Mouse (Mus musculus): ENCODE data around the gene Fmn2.

The Fmn2 gene

DNA sequence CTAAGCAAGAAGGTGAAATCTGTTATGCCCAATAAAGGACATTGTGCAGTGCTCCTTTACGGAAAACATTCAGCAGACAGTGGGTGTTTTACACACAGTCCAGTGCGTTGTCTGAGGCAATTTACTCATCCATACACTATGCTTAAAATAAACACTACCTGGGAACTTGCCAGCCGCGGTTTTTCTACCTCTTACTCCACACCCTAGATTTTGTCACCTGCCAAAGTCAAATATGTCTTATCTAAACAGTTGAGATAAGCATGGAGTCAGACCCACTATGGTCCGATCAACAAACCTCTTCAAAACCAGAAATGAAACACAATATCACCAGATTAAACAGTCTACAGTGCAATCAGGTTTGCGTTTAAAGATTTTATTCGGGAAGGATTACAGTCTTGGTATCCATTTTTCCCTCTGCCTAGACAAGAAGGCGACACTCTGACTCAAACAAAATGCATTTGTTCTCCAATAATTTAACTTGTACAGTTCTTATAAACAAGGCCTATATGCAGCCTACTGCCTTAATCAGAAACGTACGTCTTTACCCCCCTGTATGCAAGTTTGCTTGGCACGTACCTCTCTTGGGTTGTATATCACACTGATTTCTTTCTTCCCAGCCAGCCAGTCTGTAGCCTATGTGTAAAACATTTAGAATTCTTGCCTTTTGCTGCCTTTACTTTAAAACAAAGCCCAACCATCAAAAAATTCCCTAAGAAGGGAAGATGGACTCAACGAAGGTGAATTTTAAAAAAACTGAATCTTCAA, 158.0 kb downstream of the Fmn2 start:
- DNase-seq (ENCODE audit: low read depth, low spot score), result no peak

DNA sequence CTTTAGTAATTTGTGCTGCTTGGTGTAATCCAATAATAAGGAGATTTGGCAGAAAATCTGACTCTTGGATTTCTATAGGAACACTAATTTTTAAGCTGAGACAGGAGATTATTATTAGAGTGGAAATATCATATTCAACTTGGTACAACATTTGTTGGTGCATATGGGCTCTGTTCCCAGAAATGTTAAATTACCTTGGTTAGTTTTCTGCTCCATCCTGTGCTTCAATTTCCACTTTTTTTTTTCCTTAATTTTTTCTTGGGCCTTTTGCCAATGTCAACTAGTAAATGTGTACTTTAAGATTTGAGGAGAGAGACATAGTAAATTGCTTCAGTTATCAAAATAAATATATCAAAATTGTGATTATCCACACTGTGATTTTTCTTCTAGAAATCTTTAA, 163.5 kb downstream of the Fmn2 start:
- no peak for DNase-seq (ENCODE audit: low read depth, low spot score)

DNA sequence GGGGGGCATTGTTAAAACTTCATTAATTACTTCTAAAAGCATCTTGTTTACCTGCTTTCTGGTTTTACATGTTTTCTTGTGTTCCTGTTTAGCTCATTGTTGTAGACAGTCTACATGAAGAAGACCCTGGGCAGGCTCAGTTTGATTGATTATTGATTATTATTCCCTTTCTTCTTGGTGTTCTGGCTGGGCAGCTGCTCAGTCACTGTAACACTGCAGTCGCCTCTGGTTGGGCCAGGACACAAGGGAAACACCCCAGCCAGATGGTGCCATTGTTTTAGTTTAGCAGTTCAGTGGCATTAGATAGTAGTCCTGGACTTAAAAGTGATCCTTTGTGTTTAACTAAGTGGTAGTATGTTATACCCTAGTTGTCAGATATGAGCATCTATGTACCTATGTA, 167.5 kb downstream of the Fmn2 start:
- no peak for DNase-seq (ENCODE audit: low read depth, low spot score)

DNA sequence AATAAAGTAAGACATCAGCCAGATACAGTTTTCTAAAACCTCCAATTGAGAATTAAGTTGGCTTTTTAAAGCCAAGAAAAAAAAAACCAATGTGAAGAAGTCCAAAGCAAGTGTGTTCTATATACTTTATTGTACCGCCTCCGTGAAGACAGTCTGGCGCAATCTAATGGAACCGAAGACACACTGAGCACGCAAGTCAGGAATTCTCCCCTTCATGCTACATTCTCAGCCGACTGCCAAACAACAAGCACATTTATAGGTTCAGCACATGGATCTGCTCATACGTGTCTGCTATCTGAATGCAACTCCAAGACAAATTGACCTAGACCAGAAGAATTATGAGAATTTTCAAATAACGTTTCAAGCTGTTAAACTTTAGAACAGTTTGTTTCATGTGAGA, 169.2 kb downstream of the Fmn2 start:
- no peak for DNase-seq (ENCODE audit: low read depth, low spot score)

DNA sequence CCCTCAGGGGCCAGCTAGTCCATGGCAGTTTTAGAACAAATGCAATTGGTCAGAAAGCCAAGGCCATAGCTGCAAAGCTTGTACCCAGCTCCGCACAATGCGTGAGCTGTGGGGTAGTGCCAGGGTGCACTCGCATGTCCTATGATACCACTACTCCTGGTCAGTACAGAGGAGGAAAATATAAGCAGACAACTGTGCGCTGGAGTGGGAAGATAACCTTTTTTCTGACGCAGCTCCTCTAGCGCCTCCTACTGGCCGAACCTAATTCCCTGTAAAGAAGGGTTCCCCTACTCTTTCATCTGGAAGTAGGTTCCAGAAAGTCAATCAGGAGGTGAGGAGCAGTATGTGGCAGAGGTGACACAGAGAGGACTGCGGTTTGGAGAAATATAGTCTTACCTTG, 173.0 kb downstream of the Fmn2 start:
- no peak for DNase-seq (ENCODE audit: low read depth, low spot score)

DNA sequence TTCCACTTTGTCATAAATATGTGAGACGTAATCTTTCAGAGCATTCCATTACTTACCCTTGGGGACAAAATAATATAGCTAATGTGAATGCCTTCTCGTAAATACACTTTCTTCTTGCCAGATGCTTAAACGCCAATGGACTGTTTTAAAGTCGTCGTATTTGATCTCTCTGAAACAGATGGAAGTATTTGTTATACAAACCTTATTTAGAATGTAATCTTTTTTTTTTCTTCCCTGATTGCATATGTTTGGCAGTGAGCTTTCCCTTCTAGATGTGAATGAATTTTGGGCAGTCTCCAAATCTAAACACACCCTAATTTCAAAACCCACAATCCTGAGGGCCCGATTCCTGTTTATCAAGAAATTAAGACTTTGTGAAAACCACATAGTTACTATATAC, 173.7 kb downstream of the Fmn2 start:
- DNase-seq (ENCODE audit: low read depth, low spot score), result no peak

DNA sequence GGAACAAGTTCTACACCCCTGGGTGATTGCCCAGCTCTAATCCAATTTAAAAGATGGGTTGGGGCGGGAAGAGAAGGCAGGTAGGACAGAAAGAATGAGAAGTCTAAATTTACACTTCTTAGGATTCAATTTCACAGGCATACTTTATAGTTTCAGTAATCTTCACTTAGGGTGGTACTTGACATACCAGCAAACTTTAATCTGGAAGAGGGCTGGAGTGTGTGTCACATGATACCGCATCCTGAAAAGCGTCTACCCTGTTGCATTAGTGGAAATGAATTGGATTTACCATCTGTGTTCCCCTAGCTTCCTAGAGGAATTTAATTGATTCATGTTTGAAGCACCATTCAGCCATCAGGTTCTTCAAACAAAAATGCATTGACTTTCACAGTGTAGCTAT, 174.6 kb downstream of the Fmn2 start:
- no peak for DNase-seq (ENCODE audit: low read depth, low spot score)

DNA sequence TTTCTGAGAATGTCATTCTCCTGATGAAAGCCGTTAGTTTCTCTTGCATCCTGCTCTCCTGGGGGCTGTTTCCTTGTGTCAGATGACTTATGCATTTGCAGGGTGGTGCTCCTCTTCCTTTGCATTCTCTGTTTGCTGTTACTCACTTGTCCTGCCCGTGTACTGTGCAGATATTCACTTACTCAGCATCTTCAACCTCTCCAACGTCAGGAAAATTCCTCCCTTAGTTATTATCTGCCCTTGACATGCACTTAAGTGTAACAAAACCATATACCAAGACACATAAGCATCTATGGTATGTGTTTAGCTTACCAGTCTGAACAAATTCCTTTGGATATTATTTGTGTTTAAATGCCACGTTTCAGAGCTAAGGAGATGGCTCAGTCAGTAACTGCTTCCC, 175.6 kb downstream of the Fmn2 start:
- DNase-seq (ENCODE audit: low read depth, low spot score), result no peak

DNA sequence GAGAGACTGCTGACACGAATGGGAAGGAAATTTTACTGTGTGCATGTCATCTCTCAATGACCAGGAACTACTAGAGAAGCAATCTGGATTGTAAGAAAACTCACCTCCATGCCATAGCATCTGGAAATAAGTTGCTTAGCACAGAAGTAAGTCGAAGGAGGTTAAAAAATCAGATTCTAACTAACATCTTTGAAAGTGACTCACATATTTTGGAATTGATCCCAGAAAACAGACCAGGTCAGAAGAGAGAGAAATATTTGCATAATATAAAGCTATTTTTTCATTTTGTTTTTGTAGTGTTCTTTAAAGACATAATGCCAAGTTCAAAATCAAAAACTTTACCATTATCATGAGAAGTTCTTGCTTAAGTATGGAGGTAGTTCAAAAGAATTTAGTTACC, 187.7 kb downstream of the Fmn2 start:
- no peak for DNase-seq (ENCODE audit: low read depth, low spot score)

DNA sequence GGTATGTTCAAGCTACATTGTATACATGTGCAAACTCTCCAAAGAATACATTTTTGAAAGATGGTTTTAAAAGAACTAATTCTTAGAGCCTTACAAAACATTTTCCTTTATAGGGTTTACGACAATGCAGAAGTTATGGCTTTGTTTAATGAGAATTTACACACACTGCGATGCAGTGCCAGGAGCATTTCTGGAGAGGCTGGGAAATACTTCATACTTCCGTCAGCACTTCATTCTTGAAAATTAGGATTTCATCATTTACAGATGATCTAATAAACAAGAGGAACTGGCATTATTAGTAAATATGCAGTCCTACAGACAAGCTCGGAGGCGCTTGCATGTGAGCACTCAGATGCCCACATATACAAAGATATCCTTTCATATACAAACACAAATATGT, 199.2 kb downstream of the Fmn2 start:
- no peak for DNase-seq (ENCODE audit: low read depth, low spot score)

DNA sequence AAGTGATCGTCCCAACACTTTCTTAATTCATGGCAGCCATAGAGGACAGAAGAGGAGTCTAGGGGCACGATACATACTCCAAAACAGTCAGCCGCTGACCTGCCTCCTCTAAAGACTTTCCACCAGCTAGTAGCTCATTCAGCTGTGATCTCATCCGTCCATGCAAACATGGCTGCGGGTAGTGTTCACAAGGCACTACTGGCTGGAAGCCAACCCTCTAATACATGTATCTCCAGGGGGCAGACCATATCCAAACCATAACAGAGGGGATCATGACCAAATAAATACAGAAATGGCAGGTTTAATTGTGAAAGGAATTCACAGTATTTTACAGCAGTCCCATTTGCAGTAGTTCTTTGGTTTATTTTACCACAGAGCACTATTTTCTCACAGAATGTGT, 200.2 kb downstream of the Fmn2 start:
- peak; percentile 52 for DNase-seq (ENCODE audit: low read depth, low spot score)

DNA sequence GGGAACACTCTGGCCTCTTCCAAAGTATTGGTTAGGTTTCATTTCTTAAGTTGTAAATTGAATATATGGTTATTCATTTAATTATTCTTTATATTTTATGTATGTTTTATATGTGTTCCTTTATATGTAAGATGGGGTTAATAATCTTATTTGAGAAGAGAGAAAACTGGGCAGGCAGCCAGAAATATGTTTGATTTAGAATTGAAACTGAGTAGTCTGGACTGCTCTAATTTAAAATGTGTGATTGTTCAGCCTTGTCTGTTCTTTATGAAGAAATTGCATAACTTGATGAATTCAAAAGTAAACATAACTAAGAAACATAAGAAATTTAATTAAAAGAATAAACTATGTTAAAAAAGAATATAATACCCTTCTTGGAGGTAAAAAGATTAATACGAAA, 202.3 kb downstream of the Fmn2 start:
- no peak for DNase-seq (ENCODE audit: low read depth, low spot score)

DNA sequence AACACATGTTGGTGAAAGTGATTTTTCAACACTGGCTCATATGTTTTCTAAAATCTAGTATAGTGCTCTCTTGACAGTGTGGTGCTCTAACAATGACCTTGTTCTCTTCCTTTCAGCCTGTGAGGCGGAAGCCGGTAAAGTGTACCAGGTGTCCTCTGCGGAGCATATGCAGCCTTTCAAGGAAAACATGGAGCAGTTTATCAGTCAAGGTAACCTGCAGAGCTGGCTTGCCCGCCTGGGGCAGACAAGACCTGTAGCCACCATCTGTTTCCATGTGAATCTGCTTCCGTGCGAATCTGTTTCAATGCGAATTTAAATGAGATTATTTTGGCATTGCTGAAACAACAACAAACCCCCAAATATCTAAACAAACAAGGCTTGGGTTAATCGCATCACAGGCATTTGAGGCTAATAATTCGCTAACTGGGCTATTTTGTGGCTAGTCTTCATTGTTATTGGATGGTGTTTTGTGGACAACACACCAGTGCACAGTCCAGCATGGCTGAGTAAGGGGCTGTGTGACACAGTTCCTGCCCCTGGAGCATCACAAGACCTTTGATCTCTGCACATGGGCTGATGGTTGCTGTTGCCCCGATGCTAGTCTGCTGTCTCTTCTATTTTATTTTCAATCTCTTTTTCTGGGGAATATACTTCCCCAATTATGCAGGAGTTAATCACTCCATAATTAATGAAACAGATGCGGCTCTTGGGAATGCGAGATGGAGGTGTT, 218.3 kb downstream of the Fmn2 start:
- no peak for DNase-seq (ENCODE audit: low read depth, low spot score)

DNA sequence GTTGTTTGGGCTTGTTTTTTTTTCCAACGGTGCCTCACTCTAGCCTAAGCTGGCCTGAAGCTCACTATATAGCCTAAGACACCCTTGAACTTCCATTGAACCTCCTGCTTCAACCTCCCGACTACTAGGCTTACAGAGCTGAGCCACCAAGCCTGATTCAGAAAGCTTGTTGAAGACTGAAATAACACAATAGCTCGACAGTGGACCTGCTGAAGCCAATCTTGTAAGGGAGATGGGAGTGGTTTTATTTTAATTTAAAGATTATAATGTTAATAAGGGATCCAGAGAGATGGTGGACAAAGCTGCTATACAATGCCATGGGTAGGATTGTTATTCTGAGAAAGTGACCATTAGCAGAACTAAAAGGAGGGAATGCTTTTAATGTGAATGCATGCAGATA, 227.1 kb downstream of the Fmn2 start:
- DNase-seq (ENCODE audit: low read depth, low spot score), result no peak

DNA sequence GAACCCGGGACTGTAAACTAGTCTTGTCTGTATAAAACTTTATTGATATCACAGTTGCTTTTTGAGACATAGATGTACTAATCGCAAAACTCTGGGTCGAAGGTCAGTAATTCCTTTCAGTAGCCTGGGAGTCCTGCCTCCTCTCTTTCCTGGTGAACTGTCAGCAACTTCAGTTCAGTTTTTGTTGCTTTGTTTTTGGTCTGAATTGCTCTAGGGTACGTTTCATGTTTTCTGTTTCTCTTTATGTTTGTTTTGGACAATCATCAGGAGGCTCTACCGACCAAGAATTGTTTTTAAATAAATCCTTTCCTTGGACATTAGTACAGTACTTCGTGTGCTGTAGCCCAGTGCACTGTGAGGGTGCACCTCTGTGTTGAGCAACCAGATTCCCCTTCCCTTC, 231.1 kb downstream of the Fmn2 start:
- no peak for DNase-seq (ENCODE audit: low read depth, low spot score)

DNA sequence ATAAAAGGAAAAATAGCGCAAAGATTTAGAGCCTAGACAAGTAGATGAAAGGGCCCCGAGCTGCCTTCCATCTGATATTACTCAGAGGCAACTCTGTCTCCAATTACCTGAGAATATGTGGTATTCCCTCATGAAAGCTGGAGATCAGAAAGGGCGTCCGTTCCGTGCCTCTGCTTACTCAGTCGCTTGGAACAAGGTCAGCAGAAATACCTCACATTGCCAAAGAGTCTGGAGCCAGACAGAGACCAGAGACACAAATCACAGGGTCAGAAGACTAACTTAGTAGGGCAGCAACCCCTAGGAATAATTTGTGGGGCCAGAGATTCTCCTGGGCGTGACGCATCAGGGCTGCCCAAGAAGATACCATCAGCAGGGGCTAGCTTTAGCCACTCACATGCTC, 237.3 kb downstream of the Fmn2 start:
- DNase-seq (ENCODE audit: low read depth, low spot score), result no peak

DNA sequence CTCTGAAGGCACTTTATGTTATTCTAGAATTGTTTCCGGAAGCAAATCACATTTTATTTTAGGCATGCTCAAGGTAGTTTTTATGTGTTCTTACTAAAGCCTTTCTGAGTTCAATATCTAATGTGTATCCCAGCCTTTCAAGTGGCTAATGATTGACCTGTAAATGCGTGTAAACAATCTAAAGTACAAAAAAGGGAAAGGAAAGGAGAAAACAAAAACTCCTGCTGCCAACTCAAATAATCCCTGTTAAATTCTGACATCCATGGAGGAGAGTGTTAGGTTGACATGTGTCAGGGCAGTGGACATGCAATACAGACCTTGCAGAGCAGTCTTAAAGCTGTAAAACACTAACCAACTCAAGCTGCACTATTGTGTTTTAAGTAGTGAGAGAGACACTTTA, 241.0 kb downstream of the Fmn2 start:
- DNase-seq (ENCODE audit: low read depth, low spot score), result no peak

DNA sequence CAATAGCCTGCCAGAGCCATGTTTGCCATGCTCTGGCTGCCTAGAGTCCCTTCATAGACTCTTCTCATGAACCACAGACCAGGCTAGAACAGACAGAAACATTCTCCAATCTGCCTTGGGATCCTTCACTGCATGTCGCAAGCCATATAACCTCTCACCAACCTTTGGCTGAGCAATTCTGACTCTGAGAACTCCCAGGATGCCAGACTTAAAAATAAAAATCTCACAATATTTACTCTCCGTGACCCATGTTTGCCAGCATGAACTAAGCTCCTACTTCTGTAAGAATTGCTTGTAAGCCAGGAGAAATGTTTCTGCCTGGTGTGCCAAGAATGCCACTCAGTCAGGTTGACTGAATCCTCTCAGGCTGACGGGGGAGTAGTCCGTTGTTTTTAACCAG, 246.9 kb downstream of the Fmn2 start:
- no peak for DNase-seq (ENCODE audit: low read depth, low spot score)

DNA sequence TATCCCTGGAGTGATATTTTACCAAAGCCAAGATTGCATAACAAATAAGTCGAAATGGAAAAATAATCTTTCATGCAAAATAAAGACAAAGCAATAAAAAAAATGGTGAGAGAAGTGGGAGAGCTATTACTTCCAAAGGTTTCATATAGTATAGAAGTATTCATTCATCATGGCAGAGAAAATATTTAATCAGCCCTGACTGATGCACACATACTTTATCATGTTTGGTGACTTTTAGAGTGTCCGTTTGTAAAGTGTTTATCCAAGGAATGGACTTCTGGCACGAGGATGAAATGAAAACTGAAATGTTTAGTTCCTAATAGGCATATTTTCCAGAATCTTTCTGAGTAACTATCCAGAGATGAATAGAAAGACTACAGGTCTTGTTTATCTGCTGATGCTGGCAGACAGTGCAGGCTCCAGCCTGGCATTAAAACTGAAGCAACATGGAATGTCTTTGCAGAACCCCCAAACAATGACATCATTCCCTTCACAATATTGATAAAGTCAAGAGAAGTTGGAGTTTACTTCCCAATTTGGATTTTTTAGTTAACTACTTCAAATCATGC, 249.4 kb downstream of the Fmn2 start:
- no peak for DNase-seq (ENCODE audit: low read depth, low spot score)

DNA sequence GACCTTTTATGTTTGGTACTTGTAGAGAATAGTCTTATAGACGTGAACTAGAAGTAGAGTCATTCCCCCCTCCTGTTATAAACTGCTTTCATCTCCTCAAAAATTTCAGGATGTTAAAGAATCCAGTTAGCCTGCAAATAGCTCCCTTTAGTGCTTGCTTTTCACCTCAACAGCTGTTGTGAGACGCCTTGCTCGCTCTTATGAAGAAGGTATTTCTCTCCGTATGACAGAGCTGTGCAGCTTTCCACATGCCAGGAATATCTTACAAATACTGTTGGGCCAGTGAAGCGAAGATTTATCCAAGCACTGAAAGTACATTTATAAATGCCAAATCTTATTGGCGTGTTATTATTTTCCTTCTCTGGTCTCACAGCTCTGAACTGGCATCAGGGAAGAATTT, 257.7 kb downstream of the Fmn2 start:
- no peak for DNase-seq (ENCODE audit: low read depth, low spot score)

DNA sequence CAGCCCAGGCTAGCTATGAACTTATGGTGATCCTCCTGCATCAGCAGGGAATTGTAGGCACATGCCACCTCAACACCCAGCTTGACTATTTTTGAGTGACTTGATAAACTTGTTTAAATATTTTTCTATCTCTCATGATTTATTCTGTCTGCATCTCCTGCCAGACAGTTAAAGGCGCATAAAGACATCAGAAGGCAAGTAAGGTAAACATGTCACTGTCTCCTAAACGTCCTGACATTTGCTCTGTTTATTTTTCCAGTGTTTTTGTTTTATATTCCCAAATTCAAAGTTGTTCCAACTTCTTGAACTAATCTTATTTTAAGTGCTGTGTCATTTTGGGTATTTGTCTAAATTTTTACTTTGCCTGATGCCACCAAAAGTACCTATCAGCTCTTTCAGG, 264.1 kb downstream of the Fmn2 start:
- DNase-seq (ENCODE audit: low read depth, low spot score), result no peak

DNA sequence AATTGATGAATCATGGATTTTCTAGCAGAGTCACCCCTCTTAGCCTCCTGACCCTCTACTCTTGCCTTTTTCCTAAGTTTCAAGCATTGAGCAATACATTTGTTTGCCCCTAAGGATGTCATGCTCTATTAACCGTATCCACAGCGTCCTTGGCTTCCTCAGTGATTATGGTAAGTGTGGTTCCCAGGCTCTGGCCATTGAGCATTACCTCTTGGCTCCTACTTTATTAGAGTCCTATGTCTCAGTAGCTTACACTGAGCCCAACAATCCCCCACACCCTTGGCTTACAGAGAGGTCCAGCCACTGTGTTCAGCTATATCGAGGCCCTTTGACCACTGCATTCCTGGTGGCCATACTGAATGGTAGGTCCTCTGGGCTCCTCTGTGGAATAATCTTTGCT, 265.2 kb downstream of the Fmn2 start:
- no peak for DNase-seq (ENCODE audit: low read depth, low spot score)

DNA sequence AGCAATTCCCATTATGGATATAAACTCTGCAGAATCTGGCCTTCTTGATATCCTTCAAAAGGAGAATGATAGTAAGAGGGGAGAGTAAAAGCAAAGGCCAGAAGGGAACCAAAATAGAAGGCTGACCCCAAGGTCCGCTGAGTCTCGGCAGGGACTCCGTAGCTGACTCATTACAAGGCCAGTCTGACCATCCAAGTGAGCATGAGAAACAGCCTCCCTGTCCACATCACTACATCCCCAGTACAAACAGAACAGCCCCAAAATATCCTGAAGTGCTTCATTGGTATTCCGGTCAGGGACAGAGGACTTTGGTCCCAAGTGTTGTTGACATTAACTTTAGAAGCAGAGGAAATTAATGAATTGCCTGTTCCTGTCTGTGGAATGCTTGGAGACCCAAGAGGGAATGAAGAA, 270.3 kb downstream of the Fmn2 start:
- DNase-seq (ENCODE audit: low read depth, low spot score), result no peak

Data from mesoderm, embryonic 11.5 days (tissue).